Mouse (Mus musculus): ENCODE results near the gene Grk5.
A peak's percentile ranks its signal among the peaks of the same experiment; 100 is the strongest.

Grk5 gene

DNA sequence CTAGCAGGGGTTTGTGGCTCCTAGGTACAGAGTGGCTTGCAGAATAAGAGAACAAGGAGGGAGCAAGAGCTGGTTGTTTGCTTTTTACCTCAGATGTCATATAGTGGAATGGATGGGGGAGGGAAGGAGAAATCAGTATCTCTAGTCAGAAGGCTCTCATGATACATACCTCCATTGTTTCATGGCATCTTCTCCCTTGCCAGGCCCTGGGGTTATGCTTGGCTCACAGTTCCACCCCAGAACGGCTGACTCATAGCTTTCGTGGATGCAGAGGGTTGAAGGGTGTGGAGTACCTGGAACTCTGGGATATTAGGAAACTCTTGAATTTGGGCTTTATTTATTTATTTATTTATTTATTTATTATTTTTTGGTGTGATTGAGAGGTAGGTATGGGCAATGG lies 84.0 kb downstream of the Grk5 start:
- DNase-seq (ENCODE audit: low spot score in 2 of 2) = no peak

DNA sequence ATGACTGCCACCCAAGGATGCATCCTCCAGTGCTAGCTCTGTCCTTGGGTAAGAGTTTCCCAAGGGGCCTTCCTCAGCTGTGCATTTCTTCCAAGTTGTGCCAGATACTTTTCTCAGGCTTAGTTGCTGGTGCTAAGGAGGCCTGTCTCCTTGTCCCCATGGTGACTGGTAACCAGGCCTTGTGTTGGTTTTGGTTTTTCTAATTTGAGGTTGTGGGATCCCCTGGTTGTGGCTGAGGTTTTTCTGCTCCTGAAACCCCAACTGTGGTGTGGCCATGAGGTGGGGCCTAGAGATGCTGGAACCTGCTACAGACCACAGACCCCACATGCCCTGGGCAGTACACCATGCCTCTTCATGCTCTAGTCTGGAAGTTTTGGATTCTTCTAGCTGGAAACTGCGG lies 90.0 kb downstream of the Grk5 start:
- no peak for DNase-seq (ENCODE audit: low spot score in 2 of 2)

DNA sequence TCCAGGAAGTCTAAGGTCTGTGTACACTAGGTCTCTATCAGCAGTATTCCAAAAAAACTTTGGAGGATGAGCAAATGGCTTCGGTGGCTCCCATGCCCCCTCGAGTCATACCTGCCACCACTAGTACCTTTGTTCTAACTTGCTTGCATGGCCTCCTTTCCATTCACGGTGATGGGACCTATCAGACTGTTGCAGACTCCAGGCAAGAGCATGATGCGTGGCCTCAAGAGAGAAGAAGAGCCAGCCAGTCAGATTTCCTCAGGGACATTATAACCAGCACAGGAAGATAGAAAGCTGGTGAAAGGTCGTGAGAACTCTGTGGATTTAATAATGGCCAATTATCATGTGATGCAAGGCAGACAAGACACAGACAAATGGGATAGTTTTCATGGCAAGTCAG lies 91.8 kb downstream of the Grk5 start:
- no peak for DNase-seq (ENCODE audit: low spot score in 2 of 2)

DNA sequence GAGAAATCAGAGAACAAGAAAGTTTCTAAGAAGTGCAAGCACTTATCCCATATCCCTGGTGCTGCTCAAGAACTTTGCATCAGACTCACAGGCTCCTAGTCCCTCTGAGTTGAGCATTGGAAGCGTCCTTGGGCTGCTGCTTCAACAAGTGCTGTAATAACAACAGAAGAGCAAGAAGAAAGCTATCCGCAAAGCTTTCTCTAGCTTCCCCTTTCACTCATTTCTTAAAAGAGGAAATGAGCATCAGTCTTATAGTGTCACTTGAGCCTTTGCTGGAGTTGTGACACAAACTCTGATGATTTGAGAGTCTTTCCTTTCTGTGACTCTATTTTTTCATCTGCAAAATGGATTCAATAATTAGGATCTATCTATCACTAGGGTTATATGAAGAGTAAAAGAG lies 92.3 kb downstream of the Grk5 start:
- DNase-seq (ENCODE audit: low spot score in 2 of 2) = no peak

DNA sequence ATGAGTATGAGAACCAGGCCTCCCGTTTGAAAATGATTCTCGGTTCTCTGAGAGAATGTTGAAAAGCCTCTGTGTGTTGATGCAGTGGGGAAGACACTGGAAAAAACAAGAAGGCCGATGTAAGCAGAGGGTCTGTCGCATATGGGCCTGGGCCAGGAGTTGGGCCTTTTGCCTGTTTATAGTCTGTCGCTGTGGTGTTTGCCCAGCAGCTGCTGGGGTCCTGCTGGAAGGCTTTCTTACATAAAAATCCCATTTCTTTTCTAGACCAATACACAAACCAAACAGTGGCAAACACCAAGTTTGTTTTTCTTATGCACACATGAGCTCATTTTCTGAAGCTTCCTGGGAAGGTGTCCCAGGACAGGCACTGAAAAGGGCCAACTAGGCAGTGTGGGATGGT lies 100.2 kb downstream of the Grk5 start:
- no peak for DNase-seq (ENCODE audit: low spot score in 2 of 2)

DNA sequence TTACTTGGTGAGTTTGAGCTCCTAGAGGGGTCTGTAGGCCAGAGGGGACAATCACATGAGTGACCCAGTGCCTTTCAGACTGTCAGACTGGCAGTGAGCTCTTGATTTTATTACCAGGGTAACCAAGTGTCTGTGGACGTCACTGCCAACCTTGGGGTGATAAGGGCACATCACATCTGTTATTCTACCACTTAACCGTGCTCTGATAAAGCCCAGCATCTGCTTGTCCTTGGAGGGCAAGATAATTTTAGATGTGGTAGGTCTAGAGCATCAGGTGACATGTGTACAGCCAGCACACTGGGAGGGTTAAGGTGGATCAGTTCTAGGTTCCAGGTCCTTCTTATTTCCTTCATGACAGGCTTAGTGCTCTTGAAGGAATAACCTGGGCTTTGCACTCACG lies 104.7 kb downstream of the Grk5 start:
- DNase-seq (ENCODE audit: low spot score in 2 of 2) = no peak

DNA sequence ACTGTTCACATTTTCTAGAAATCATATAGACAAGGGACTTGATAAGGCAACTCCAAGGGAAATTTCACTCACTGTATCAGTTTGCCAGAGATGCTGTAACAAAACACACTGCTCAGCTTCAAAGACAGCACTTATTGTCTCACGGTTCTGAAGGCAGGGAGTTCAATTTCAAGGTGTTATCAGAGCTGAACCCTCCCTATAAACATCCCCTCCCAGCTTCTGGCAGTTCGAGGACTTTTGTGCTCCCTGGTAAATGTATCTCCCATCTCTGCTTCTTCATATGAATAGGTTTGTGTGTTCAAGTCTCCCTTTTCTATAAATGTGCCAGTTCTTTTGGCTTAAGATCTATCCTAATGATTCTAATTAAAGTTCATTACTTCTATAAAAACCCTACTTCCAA lies 105.3 kb downstream of the Grk5 start:
- DNase-seq (ENCODE audit: low spot score in 2 of 2) = no peak

DNA sequence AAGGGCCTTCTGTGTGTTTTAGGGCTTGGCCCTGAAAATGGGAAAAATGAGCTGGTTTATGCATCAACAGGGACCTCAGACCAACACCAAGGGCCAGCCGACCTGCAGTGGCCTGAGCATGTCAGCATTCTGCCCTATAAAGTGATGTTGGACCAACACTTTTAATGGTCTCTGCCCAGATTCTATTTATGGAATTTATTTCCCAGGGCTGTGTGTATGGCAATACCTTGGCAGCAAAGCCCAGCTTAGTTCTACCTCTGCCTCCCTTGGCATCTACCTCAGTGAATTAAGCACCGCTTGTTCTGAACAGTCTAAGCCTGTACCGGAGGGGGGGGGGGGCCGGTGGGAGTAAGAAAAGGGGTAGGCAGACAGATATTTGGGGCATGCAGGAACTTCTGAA lies 108.2 kb downstream of the Grk5 start:
- no peak for DNase-seq (ENCODE audit: low spot score in 2 of 2)

DNA sequence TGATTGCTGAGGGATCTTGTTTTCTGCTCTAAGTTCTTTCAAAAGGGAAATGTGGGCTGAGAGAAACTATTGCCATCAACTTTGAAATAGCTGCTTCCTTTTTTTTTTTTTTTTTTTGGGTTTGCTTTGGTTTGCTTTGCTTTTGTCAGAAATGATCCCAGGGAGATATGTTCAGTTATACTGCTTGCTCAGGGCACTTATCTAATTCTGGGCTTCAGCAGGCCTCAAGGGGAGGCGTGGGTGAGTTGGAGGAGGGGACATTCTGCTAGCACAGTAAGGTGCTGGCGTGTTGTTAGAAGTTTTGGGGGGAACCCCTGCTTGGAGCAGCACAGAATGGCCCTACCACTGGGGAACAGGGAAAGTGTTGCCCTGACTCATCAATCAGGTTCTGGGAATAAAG lies 110.1 kb downstream of the Grk5 start:
- DNase-seq (ENCODE audit: low spot score in 2 of 2) = no peak

DNA sequence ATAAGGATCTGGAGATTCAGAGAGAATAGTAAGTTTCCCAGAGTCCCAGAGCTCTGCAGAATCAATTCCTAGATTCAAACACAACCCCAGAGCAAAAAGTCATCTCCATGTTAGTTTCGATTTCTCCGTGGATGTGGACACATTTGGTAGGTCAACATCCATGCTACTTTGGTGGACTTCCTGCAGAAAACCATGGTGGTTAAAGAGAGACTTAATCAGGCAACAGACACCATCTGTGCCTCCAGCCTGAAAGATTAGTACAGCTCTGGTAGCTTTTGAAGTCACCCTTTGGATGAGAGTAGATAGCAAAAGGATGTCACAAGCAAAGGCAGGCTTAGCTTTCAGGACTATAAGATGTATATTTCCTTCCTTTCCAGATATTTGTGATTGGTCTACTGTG lies 111.4 kb downstream of the Grk5 start:
- DNase-seq (ENCODE audit: low spot score in 2 of 2) = no peak

DNA sequence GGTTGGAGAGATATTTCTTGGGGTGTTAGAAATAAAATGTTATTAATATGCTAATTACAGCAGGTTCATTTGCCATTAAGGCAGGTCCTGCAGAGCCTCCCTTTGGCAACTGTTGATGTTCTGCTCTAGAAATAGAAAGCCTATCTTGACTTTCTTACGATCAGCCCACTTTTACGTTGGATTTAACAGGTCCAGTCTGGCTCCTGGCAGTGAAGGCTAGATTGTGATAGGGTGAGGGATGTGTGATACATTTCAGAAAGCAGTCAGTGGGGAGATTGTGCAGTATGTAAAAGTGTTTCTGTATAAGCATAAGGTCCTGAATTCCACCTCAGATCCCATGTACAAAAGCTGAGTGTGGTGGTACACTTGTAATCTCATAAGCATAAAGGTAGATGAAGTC lies 119.7 kb downstream of the Grk5 start:
- DNase-seq (ENCODE audit: low spot score in 2 of 2) = no peak

DNA sequence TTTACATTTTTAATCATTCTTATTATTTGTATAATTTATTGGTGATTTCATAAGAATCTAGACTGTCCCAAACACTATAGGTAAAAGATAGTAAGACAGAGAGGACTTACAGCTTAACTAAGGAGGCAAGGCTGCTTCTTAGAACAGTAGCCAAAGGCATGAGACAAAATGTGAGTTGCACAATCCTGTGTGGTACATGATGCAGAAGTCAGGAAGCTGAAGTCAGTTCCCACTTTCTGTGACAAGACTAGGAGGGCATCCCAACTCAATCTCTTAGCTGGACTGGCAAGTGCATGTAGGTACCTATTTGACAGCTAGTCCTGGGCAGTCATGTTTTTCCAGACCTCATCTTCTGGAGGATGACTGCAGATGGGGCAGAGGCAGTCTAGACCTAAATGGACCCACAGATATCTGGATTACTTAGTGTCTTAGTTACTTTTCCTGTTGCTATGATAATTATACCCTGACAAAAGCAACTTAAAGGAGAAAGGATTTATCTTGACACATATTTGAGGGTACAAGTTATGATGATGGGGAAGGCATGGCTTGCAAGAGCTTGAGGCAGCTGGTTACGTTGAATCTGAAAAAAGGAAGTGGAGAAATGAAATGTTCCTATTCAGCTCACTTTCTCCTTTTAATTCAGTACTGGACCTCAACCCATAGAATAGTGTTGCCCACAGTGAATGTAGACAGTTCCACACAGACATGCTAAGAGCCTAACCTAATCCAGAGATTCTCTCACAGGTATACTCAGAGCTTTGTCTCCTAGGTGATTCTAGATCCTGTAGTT lies 128.1 kb downstream of the Grk5 start:
- DNase-seq (ENCODE audit: low spot score in 2 of 2) = no peak

DNA sequence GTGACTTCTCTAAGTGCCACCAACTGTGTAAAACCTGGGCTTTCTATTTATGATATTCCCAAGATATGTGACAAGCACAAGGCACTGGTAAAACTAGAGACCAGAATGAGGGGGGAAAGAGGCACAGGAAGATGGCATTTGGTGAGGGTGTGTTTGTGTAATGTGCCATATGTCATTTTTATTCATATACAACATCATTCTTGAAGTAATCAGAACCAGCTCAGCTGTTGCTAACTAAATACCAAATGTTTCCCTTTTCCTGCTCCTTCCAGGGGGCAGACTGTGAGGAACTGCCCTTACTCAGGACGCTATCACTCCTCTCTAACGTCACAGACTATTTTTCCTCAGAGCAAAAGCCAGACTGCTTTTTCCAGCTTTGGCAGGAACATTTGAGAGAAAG lies 132.0 kb downstream of the Grk5 start:
- peak in 1 of 2 experiments; percentile 13 for DNase-seq (ENCODE audit: low spot score in 2 of 2)

DNA sequence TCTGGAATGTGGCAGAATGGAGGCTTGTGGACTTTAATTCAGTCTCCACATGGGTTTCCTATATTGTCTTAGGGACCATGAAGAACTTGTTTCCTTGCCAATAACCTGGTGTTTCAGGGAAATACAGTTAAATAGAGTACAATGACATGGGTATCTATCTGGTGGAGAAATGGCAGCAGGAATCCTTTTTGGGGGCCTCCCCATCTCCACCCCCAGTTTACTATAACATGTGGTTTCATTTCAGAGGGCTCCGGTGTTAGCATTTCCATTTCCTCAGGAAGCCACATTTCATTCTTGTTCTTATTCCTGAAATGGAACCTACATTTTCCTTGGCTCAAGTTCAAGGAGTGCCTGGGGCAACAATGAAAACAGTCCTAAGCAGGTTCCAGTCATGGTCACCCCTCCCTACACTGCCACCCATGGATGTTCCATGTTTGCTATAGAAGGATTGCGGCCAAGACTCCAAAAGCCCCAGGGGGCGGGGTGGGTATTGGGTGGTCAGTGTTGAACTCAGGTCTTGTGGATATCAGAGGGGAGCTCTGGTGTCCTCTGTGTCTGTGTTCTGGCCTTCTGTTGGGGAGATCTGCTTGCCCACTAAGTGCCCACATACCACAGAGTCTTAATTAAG lies 132.5 kb downstream of the Grk5 start:
- no peak for DNase-seq (ENCODE audit: low spot score in 2 of 2)

DNA sequence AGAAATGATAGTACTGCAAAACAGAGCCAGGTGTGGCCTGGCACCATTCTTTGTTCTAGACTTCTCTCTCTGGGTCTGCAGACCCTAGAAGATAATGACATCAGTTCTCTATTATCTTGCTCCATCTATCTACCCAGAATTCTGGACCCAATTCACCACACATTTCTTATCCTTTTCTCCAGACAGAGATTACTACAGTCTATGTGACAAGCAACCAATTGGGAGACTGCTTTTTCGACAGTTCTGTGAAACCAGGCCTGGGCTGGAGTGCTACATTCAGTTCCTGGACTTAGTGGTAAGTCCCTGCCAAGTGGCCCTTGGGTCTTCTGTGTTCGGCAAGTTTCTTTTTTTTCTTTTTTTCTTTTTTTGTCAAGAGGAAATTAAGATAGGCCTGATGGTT lies 142.0 kb downstream of the Grk5 start:
- no peak for DNase-seq (ENCODE audit: low spot score in 2 of 2)

DNA sequence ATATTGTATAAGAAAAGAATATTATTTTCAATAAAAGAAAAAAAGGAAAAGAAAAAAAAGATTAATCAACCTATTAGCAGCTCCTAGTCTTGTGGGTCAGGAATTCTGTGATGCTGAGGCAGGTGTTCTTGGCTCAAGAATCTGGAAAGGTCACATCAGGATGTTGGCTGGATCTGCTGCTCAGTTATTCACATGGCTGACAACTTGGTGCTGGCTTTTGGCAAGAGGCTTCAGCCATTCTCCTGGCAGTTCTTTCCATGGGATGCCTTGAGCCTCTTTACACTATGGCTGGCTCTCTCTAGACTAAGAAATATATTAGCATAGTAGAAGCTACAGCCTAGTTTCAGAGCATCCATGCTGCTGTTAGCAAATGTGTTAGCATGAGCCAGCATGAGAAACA lies 149.6 kb downstream of the Grk5 start:
- DNase-seq (ENCODE audit: low spot score in 2 of 2) = no peak

DNA sequence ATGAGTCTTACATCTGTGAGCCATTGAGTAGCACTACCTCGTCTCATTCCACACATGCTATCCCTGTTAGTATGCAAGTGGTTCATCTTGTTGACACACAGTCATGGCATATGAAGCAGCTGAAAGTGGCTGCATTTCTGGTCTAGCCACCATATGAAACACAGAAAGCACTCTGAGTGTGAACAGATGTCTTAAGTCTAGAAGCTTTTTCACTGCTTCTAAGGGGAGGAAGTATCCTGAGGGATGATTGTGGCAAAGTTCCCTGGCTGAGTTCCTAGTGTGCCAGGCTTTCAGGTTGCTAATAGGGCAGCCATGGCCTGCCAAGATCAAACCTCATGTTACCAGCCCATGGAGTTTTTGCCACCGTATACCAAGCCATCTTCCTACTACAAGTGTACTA lies 159.1 kb downstream of the Grk5 start:
- DNase-seq (ENCODE audit: low spot score in 2 of 2) = no peak

DNA sequence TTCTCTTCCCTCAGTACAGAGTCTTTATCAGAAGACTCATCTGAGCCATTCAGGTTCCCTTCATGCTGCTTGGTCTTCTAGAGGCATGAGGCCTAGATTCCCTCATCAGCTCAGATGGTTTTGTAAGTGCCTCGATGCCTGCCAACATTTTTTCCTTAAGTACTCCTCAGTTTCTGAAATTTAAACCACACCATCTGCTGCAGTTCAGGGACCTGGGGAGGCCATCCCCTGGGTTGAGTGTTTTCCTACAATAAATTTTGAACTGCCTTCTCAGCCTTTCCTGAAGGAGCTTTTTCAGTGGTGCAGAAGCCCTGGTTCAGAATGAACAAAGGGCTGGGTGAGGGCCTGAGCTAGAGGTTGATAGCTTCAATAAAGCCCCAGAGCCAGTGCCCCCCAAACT lies 159.9 kb downstream of the Grk5 start:
- peak in 1 of 2 experiments; percentile 13 for DNase-seq (ENCODE audit: low spot score in 2 of 2)

DNA sequence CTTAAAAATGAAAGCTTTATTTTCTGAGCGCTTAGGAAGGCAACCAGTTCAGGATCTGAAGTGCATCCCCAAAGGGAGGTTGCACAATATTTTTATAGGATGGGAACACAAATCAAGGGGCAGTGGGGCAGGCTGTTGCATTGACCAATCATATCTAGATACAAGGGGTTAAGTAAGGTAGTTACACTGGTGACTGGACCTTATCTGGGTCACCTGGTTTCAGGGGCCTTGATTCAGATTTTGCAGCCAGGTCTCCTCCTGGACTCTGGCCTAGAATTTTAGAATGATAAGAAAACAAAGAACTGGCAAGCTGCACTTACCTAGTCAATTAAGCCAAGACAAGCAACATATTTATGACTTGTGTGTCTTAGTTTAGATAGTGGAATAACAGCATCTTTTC lies 161.6 kb downstream of the Grk5 start:
- DNase-seq (ENCODE audit: low spot score in 2 of 2) = no peak

DNA sequence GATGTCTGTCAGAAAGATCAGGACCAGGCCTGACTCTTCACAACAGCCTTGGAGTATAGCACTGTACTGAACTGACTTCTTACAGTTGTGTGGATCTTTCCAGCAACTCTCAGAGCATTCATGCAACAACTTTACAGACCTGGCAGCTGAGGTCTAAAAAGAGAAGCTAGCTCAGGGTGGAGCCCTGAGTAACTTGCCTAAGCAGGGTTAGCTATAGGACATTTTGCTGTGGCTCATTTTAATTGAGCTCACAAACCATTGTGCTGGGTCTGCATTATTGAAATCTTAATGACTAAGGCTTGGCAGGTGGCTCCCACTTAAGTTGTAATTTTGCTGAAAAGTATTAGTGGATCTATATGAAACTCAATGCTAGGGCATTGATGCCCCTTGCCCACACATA lies 162.5 kb downstream of the Grk5 start:
- DNase-seq (ENCODE audit: low spot score in 2 of 2) = no peak

DNA sequence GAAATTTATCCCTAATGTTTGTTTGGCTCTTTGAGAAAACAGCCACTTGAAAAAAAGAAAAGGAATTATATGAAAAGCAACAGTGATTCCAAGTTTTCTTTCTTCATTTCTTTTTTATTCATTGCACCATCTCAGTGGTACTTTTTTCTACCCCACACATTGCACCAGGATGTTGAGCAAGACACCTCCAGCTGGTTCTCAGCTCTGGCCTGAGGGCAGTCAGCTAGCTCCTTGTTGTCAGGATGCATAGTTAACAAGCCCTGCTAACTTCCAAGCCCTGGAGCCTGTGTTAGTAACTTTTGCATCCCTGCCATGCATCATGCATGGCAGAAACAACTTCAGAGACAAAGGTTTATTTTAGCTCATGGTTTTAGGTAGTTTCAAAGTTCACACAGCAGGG lies 163.2 kb downstream of the Grk5 start:
- no peak for DNase-seq (ENCODE audit: low spot score in 2 of 2)

DNA sequence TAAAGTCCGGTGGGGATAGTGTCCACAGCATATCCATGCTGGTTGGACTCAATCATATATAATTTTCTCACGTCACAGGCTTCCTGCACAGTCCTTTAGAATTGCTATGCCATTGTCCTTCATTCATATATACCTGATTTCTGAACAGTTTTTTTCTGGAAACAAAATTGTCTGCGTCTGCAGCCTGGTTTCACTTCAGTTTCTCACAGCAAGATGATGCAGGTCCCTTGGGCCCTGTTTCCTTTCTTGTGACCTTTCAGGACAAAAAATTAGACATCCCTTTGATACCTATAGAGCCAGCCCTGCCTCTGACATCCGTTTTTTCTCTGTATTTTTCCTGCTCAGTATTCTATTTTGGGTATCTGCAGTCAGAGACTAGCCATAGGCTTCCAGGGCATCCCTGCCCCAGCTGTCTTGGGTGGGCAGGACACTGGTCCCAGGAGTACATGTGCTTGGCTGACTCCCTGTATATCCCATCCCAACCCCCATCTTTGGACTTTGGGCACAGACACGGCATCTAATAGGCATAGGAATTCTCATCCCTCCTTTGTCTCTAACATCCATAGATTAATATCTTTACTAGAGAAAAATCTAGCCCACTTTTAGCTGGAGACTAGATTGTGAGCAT lies 167.3 kb downstream of the Grk5 start:
- no peak for DNase-seq (ENCODE audit: low spot score in 2 of 2)

DNA sequence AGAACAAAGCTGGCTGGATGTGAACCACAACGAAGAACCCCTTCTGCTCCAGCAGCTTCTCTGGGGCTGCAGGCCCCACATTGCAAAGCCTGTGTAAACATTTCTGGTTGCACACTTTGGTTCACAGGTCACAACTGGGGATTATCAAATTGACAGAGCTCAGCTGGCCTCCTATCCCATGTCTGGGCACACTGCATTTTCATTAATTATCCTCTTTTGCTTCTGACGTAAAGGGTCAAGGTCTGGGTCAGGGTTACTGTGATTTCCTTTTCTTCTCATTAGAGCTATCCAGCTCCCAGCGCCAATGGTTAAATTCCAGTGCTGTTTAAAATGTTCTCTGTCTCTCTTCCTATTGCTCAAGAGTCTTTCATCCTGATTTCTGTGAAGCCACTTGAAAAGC lies 168.0 kb downstream of the Grk5 start:
- DNase-seq (ENCODE audit: low spot score in 2 of 2) = no peak

Data from frontal cortex, postnatal 36 days (tissue).